Mouse (Mus musculus): ENCODE measurements at regions not wholly inside any gene's neighbourhood (a gene's known extent, or its start where the extent isn't known, plus 50 kb on each side); places are given as distances from the start of the nearest gene placed in this dataset.

- no peak for DNase-seq (ENCODE audit: low spot score in 2 of 2)
These were observed 78.5 kb downstream of the Spata18 start for GRCm38 (mm10) chr5:73729646-73730045.

- no peak for DNase-seq (ENCODE audit: low spot score in 2 of 2)
These were observed 80.2 kb downstream of the Spata18 start for GRCm38 (mm10) chr5:73731423-73731822.

- no peak for DNase-seq (ENCODE audit: low spot score in 2 of 2)
These were observed 80.9 kb downstream of the Spata18 start for GRCm38 (mm10) chr5:73731991-73732565.

GRCm38 (mm10) chr5:73740766-73741165 lies 89.6 kb downstream of the Spata18 start:
- DNase-seq (ENCODE audit: low spot score in 2 of 2): no peak

- no peak for DNase-seq (ENCODE audit: low spot score in 2 of 2)
These were observed 90.3 kb downstream of the Spata18 start for GRCm38 (mm10) chr5:73741441-73741840.

GRCm38 (mm10) chr5:73743953-73744352 lies 92.8 kb downstream of the Spata18 start:
- no peak for DNase-seq (ENCODE audit: low spot score in 2 of 2)

GRCm38 (mm10) chr5:73749791-73750190 lies 98.6 kb downstream of the Spata18 start:
- no peak for DNase-seq (ENCODE audit: low spot score in 2 of 2)

- DNase-seq (ENCODE audit: low spot score in 2 of 2): no peak
These were observed 101.1 kb downstream of the Spata18 start for GRCm38 (mm10) chr5:73752225-73752644.

GRCm38 (mm10) chr5:73753827-73754226 lies 102.6 kb downstream of the Spata18 start:
- DNase-seq (ENCODE audit: low spot score in 2 of 2): no peak

- no peak for DNase-seq (ENCODE audit: low spot score in 2 of 2)
These were observed 107.4 kb downstream of the Spata18 start for GRCm38 (mm10) chr5:73758534-73758933.

- DNase-seq (ENCODE audit: low spot score in 2 of 2): no peak
These were observed 110.1 kb downstream of the Spata18 start for GRCm38 (mm10) chr5:73761236-73761635.

- peak; percentile 7 to 24 for DNase-seq (ENCODE audit: low spot score in 2 of 2)
These were observed 110.5 kb downstream of the Spata18 start for GRCm38 (mm10) chr5:73761709-73762108.

GRCm38 (mm10) chr5:73764226-73764625 lies 113.0 kb downstream of the Spata18 start:
- no peak for DNase-seq (ENCODE audit: low spot score in 2 of 2)

- no peak for DNase-seq (ENCODE audit: low spot score in 2 of 2)
These were observed 114.3 kb downstream of the Spata18 start for GRCm38 (mm10) chr5:73765466-73765865.

- no peak for DNase-seq (ENCODE audit: low spot score in 2 of 2)
These were observed 117.1 kb downstream of the Spata18 start for GRCm38 (mm10) chr5:73768253-73768652.

- DNase-seq (ENCODE audit: low spot score in 2 of 2): no peak
These were observed 124.8 kb downstream of the Spata18 start for GRCm38 (mm10) chr5:73775775-73776548.

- no peak for DNase-seq (ENCODE audit: low spot score in 2 of 2)
These were observed 126.2 kb downstream of the Spata18 start for GRCm38 (mm10) chr5:73777282-73777921.

GRCm38 (mm10) chr5:73781190-73781940 lies 130.2 kb downstream of the Spata18 start:
- DNase-seq (ENCODE audit: low spot score in 2 of 2): no peak

- no peak for DNase-seq (ENCODE audit: low spot score in 2 of 2)
These were observed 131.3 kb downstream of the Spata18 start for GRCm38 (mm10) chr5:73782214-73783091.

GRCm38 (mm10) chr5:73787275-73787674 lies 136.1 kb downstream of the Spata18 start:
- DNase-seq (ENCODE audit: low spot score in 2 of 2): no peak

- no peak for DNase-seq (ENCODE audit: low spot score in 2 of 2)
These were observed 141.0 kb downstream of the Spata18 start for GRCm38 (mm10) chr5:73792216-73792615.
